Mouse (Mus musculus) spleen, postnatal 4 days (tissue): ENCODE measurements around the gene Mlx.

ENCODE experiments used
- DNase-seq, 2 experiments: peaks; one replicate each; pipeline ENCODE4 v3.0.0; 2022; ENCODE audit warnings: low spot score in 2 of 2

Gene Mlx

GRCm38 (mm10) chr11:101086756-101087681, at the start of gene Mlx:
Gene Mlx, plus strand, starts transcription at chr11:101087277.
- DNase-seq = peak; percentile 88 to 92

DNA sequence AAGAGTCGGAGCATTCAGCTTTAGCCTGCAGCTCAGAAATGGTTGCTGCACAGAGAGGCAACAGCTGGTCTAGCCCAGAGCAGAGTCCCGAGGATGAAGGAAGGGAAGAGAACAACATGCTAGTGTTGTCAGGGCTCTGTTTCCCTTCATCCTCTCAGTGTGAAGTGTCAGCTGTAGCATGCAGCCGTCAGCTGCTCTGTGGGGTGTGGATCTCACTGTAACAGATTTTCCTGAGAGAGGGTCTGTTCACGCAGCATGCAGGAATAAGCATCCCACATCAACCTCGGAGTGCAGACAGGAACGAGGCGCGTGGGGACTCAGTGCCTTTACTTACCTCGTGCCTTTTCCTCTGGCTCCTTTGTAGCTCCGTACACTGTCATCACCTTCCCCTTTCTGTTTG, 49.3 kb upstream of the Mlx start:
- peak in 1 of 2 experiments; percentile 51 for DNase-seq

GRCm38 (mm10) chr11:101045826-101046225, 41.3 kb upstream of the Mlx start:
- DNase-seq = no peak

DNA sequence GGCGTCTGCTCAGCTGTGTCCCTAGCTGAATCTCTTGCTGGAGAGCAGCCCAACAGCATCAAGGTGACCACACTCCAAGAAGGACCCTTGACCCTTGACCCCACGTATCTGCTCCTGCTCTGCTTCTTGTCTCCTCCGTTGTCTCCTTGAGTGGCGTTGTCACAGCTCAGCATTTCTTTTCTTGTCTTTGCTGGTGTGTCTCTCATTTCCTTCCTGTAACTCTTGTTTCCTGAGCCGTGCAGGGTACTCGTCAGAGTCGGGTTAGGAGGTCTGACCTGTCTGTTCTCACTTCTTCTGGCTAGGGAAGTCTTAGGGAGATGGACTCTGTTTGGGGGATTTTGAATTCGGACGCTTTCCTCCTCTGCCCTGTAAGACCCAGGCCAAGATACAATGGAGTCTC, 40.6 kb upstream of the Mlx start:
- peak in 1 of 2 experiments; percentile 61 for DNase-seq

DNA sequence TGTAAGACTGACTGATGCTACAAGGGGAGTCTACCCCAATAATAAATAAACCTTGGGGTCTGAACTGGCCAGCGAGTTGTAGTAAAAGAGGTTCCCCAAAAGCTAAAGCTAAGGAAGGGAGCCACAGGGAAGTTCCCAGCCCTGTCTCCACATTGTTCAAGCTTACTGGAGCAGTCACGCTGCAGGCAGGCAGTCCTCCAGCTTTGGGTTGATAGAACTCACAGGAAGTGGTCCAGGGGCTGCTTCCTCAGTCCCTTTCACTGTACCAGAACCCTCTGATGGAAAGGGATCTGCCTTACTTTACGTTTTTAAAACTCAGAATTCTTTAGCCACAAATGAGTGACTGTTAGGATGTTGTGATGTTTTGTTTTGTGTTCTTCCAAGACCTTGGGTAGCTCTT, 39.6 kb upstream of the Mlx start:
- peak in 1 of 2 experiments; percentile 53 for DNase-seq

DNA sequence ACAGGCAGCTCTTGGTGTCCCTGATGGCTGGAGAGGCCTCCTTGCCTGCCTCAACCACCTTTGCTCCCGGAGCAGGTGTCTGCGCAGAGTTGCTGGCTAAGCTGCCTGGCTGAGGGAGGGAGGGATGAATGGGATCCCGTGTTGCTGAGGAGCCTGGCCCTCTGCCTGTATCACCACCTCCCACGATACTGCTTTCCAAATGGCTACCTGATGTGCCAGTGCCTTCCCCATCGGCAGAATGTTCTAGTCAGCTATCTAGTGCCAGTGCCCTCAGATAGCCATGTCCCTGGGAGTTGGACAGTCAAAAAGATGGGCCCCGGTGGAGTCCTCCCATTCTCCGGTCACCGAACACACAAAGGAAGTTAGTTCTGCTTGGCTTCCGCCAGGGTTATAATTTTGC, 36.7 kb upstream of the Mlx start:
- peak in 1 of 2 experiments; percentile 52 for DNase-seq

- peak in 1 of 2 experiments; percentile 56 for DNase-seq
These were observed 36.0 kb upstream of the Mlx start for GRCm38 (mm10) chr11:101051051-101051493.

DNA sequence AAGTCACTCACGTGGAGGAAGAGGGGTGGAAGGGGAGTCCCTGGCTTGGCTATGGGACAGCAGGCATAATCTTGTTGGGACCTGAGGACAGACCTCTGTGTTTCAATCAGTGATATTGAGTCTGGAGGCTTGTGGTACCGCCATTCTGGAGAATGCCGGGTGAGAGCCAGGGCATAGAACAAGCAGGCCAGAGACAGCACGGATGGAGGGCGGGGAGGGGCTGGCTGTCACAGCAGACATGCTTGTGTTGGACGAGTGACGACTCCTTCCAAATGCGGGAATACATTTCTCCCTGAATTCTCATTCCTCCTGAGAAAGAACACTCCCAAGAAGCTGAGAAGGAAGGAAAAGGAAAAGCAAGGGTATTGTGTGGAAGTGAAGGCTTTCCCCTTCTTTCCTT, 35.5 kb upstream of the Mlx start:
- DNase-seq = peak in 1 of 2 experiments; percentile 53

- DNase-seq = peak in 1 of 2 experiments; percentile 70
These were observed 34.2 kb upstream of the Mlx start for GRCm38 (mm10) chr11:101052751-101053473.

DNA sequence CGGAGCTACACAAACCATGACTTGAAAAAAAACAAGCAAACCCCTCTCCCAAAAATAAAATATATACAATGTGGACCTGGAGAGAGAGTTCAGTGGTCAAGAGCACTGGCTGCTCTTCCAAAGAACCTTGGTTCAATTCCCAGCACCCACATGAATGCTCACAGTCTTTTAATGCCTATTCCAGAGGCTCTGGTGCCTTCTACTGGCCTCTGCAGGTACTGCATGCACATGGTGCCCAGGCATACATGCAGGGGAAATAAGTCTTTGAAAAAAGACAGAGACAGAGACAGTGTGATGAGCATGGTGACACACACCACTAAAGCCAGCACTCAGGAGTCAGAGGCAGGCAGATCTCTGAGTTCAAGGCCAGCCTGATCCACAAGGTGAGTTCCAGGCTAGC, 33.1 kb upstream of the Mlx start:
- peak in 1 of 2 experiments; percentile 68 for DNase-seq

GRCm38 (mm10) chr11:101055418-101055817, 31.7 kb upstream of the Mlx start:
- DNase-seq = peak in 1 of 2 experiments; percentile 66

- DNase-seq = peak in 1 of 2 experiments; percentile 61
These were observed 30.2 kb upstream of the Mlx start for GRCm38 (mm10) chr11:101056885-101057284.

DNA sequence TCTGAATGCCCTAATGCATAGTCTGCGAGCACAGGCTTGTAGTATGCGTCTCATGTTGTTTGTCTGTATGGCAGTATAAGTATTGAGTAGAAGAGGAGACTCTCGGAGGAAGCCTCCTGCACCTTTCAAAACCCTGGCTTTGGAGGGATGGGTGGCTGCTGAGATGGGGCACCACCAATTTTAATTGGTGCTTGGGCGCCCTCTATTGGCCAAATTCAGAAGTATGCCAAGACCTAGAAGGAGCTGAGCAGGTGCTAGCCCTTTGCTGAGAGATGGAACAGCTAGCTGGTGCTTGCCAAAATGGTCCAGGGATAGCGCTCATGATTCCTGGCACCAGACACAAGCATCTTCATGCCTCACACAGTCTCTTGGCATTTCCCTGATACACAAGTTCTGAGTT, 29.2 kb upstream of the Mlx start:
- DNase-seq = peak; percentile 89 to 97

GRCm38 (mm10) chr11:101058726-101059125, 28.4 kb upstream of the Mlx start:
- no peak for DNase-seq

DNA sequence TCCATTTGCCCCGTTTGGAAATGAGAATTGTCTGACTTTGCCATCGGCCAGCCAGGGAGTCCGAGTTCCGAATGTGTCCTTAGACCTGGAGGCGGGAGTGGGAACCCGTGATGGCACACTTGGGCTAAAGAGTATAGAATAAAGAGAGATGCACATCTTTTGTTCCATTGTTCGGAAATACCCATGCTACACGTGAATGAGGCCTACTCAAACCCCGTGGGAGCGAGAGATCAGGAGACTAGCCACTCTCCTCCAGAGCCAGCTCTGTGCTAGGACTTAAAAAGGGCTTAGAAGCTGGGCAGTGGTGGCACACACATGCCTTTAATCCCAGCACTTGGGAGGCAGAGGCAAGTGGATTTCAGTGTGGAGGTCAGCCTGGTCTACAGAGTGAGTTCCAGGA, 27.6 kb upstream of the Mlx start:
- no peak for DNase-seq

- DNase-seq = no peak
These were observed 27.0 kb upstream of the Mlx start for GRCm38 (mm10) chr11:101060126-101060525.

GRCm38 (mm10) chr11:101061049-101061448, 26.0 kb upstream of the Mlx start:
- DNase-seq = no peak

DNA sequence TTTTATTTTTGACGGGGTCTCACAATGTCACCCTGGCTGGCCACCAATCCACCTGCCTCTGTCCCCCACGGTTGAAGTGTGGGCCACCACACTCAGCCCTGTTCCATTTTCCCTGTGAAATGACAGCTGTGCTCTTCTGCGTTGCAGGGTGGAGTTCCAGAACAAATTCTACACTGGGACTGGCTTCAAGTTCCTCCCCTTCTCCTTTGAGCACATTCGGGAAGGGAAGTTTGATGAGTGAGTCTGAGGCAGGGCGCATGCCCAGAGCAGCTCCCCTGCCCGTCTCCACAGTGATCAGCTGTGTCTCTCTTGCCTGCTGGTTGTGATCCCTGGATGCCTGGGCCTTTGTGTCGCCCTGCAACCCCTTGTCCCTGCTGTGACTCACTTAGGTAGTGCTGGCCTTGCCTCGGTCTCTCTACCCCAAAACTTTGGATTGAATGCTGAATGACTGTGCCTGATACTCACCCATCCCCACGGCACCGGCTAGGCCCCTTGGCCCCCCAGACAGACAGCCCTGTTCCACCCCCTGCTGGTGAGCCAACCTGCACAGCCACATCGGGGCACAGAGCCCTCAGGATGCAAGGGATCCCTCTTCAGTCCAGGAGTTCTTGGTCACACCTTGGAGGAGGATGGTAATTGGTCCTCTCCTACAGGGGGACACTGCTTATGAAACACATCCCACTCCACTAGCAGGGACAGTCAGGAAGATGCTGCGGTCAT, 24.8 kb upstream of the Mlx start:
- no peak for DNase-seq

- no peak for DNase-seq
These were observed 24.0 kb upstream of the Mlx start for GRCm38 (mm10) chr11:101062971-101063675.

DNA sequence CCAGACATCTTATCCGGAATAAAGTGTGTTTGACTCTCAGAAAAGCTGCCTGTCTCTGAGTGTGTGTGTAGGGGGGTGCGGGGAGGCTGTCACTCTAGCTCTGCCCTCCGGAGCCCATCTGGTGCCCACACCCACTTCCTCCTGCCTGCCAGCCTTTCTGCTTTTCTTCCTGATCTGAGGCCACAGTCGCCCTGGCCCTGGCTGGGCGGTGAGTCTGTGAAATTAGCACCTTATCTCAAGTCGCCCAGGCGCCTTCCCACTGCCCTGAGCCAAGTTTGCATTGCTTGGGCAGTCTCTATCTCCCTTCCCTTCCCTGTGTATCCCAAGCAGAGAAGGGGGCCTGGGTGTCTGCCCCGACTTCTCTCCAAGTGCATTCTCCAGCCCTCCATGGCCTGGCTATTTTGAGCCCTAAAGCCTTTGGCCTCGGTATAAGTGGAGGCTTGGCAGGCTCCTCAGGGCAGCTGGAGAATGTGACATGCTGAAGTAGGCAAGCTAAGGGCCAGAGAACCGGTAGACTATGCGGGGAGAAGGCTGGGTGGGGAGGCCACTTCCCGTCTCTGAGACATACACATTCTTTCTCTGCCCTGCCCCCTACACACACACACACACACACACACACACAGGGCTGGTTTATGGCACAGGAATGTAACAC, 23.3 kb upstream of the Mlx start:
- peak; percentile 91 to 93 for DNase-seq

DNA sequence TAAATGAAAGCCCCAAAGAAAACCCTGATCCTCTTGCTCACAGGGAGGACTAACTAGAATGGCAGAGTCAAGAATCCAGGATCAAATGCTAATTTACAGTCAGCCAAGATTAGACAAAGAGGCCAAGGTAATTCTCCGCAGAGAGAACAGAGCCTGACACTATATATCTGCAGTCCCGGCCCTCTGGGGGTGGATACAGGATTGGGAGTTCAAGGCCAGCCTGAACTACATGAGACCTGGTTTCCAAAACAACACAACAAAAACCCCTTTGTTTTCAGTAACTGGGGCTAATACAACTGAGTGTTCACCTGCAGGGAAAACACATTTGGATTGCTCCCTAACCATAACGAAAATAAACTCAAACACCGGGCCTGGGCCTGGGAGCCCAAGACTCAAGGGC, 22.6 kb upstream of the Mlx start:
- no peak for DNase-seq
